10 mouse cellular contexts compared by ENCODE assay signal in genomic region chr13:3730699-3731021, GRCm38 (mm10).
A peak's percentile ranks its signal among the peaks of the same experiment; 100 is the strongest.
DNase-seq lines count a peak whose midpoint lies in the region; ATAC-seq and TF ChIP-seq lines count a peak whose summit lies in the region.
"Had no signal": no experiment of that assay in that cellular context is flagged by ENCODE, and none has a peak within 500 bp of the region (broad histone marks: within the 10 kb centered on the region; RNA-seq: fewer than 3 reads in every experiment).

No protein-coding gene starts in this region.

- no peak for ATAC-seq in heart, embryonic 16.5 days (replicated peaks; ENCODE audit: extremely low read depth, insufficient read depth, low FRiP score)
- ATAC-seq in embryonic facial prominence, embryonic 11.5 days (replicated peaks; ENCODE audit: insufficient number of reproducible peaks, low FRiP score, low TSS enrichment, low read depth): peak; percentile 68
- ATAC-seq in forebrain, postnatal 0 days: peak; percentile 40; the same call in 1 of the 2 replicates
- peak; percentile 62 for ATAC-seq in midbrain, embryonic 12.5 days (ENCODE audit: low FRiP score, low read depth)

- no peaks in the 10 kb centered on the region for H3K9me3 ChIP-seq in heart, embryonic 16.5 days (replicated peaks; ENCODE audit: control insufficient read depth, low read length)
- H3K9me3 ChIP-seq in embryonic facial prominence, embryonic 11.5 days (replicated peaks; ENCODE audit: control insufficient read depth, low read length): no peaks in the 10 kb centered on the region
- H3K9me3 ChIP-seq in forebrain, postnatal 0 days (ENCODE audit: low read length): no peaks in the 10 kb centered on the region
- H3K9me3 ChIP-seq in midbrain, embryonic 12.5 days: no peaks in the 10 kb centered on the region

- peaks cover 11% of the 10 kb centered on the region for H3K4me1 ChIP-seq in heart, embryonic 16.5 days (ENCODE audit: control insufficient read depth, insufficient read depth, low read length)
- H3K4me1 ChIP-seq in embryonic facial prominence, embryonic 11.5 days (ENCODE audit: control insufficient read depth, insufficient read depth, low read length): no peaks in the 10 kb centered on the region
- H3K4me1 ChIP-seq in forebrain, postnatal 0 days (ENCODE audit: insufficient read depth): no peaks in the 10 kb centered on the region
- H3K4me1 ChIP-seq in midbrain, embryonic 12.5 days: peaks cover 17% of the 10 kb centered on the region

- DNase-seq in heart, adult 11 months: no peak
- no peak for DNase-seq in embryonic facial prominence, embryonic 11.5 days (ENCODE audit: low spot score)
- no peak for DNase-seq in forebrain, postnatal 0 days
- no peak for DNase-seq in adipocyte (ENCODE audit: low spot score)
- DNase-seq in urinary bladder, postnatal 14 days (ENCODE audit: low spot score): no peak
- DNase-seq in embryo, embryonic 10 days (ENCODE audit: low spot score): no peak
- DNase-seq: cerebellum, adult 18-20 months; right cerebral cortex, adult 18-20 months had no signal

- no peak overlapping the region for H3K4me3 ChIP-seq in heart, embryonic 16.5 days (ENCODE audit: low read length)
- no peak overlapping the region for H3K4me3 ChIP-seq in embryonic facial prominence, embryonic 11.5 days (ENCODE audit: low read depth, low read length)
- no peak overlapping the region for H3K4me3 ChIP-seq in forebrain, postnatal 0 days (ENCODE audit: low read depth, low read length)
- H3K4me3 ChIP-seq in midbrain, embryonic 12.5 days: no peak overlapping the region

- no peak overlapping the region; the same call in 1 of the 2 replicates for H3K9ac ChIP-seq in heart, embryonic 16.5 days (ENCODE audit: low read length)
- no peak overlapping the region for H3K9ac ChIP-seq in embryonic facial prominence, embryonic 11.5 days (replicated peaks; ENCODE audit: low read length)
- H3K9ac ChIP-seq in forebrain, postnatal 0 days: no peak overlapping the region
- H3K9ac ChIP-seq in midbrain, embryonic 12.5 days (replicated peaks): no peak overlapping the region

- H3K36me3 ChIP-seq in heart, embryonic 16.5 days (ENCODE audit: control insufficient read depth, insufficient read depth): no peaks in the 10 kb centered on the region
- no peaks in the 10 kb centered on the region for H3K36me3 ChIP-seq in embryonic facial prominence, embryonic 11.5 days (replicated peaks; ENCODE audit: control insufficient read depth, insufficient read depth, low read depth, low read length)
- H3K36me3 ChIP-seq in forebrain, postnatal 0 days (ENCODE audit: insufficient read depth): no peaks in the 10 kb centered on the region
- H3K36me3 ChIP-seq in midbrain, embryonic 12.5 days: no peaks in the 10 kb centered on the region

- TF ChIP-seq CTCF in forebrain, postnatal 0 days (IDR thresholded peaks at IDR 0.05; ENCODE audit: low read depth): no peak

- H3K27me3 ChIP-seq in heart, embryonic 16.5 days (ENCODE audit: control insufficient read depth, insufficient read depth, low read length): no peaks in the 10 kb centered on the region
- no peaks in the 10 kb centered on the region for H3K27me3 ChIP-seq in embryonic facial prominence, embryonic 11.5 days (ENCODE audit: control insufficient read depth, insufficient read depth, low read length)
- no peaks in the 10 kb centered on the region for H3K27me3 ChIP-seq in forebrain, postnatal 0 days (ENCODE audit: insufficient read depth, low read length)
- H3K27me3 ChIP-seq in midbrain, embryonic 12.5 days: no peaks in the 10 kb centered on the region

- WGBS in heart, embryonic 16.5 days: 24% methylated on average over 2 of the region's 2 CpGs
- 9% methylated on average over 2 of the region's 2 CpGs for WGBS in embryonic facial prominence, embryonic 11.5 days
- 8% methylated on average over 2 of the region's 2 CpGs for WGBS in forebrain, postnatal 0 days
- 3% methylated on average over 2 of the region's 2 CpGs for WGBS in midbrain, embryonic 12.5 days

- 0 out of 2 replicates have a peak overlapping the region, but pooled peaks have one; percentile 2 for H3K27ac ChIP-seq in heart, embryonic 16.5 days (ENCODE audit: low read length)
- H3K27ac ChIP-seq in embryonic facial prominence, embryonic 11.5 days (replicated peaks; ENCODE audit: low read depth, low read length): peak overlapping the region; percentile 28
- no peak overlapping the region for H3K27ac ChIP-seq in forebrain, postnatal 0 days (ENCODE audit: low read depth, low read length)
- no peak overlapping the region; the same call in 1 of the 2 replicates for H3K27ac ChIP-seq in midbrain, embryonic 12.5 days (replicated peaks)

- no peak overlapping the region for H3K4me2 ChIP-seq in heart, embryonic 16.5 days (ENCODE audit: low read depth, low read length)
- H3K4me2 ChIP-seq in embryonic facial prominence, embryonic 11.5 days (ENCODE audit: low read depth, low read length): no peak overlapping the region
- no peak overlapping the region for H3K4me2 ChIP-seq in forebrain, postnatal 0 days (ENCODE audit: low read depth)
- no peak overlapping the region for H3K4me2 ChIP-seq in midbrain, embryonic 12.5 days (replicated peaks)

Comparison
In these comparisons a context has a peak if more than half of its experiments do, and no peak if none do; other contexts are left out.
1. H3K27ac ChIP-seq: peak in heart, embryonic 16.5 days (single experiment) and embryonic facial prominence, embryonic 11.5 days (single experiment); none in forebrain, postnatal 0 days (single experiment) and midbrain, embryonic 12.5 days (single experiment).